Mouse (Mus musculus) embryonic facial prominence, embryonic 10.5 days (tissue): ENCODE measurements around the gene Bcas1. TPM values are rescaled to one million over a fixed set of nuclear protein-coding genes. Genes with fewer than 3 reads are reported as not detected.

Experiments used
- DNase-seq: peaks from one replicate; pipeline ENCODE4 v3.0.0-alpha.2; 2017; ENCODE audit warnings: low spot score
- H3K27ac ChIP-seq: fragments of 300-500 bp; sonication (generic); replicated peaks from 2 replicates; pipeline ENCODE4 v1.5.1; 2016; ENCODE audit warnings: mild to moderate bottlenecking
- H3K27me3 ChIP-seq: fragments of 300-500 bp; sonication (generic); replicated peaks from 2 replicates; pipeline ENCODE4 v1.6.1; 2016; ENCODE audit warnings: low read depth, mild to moderate bottlenecking; ENCODE audit not compliant: poor library complexity, severe bottlenecking
- H3K36me3 ChIP-seq: fragments of 300-500 bp; sonication (generic); replicated peaks from 2 replicates; pipeline ENCODE4 v1.6.1; 2016; ENCODE audit warnings: mild to moderate bottlenecking, moderate library complexity
- H3K4me1 ChIP-seq: fragments of 300-500 bp; sonication (generic); 2 replicates; pipeline ENCODE4 v1.6.1; 2016
- H3K4me3 ChIP-seq: fragments of 300-500 bp; sonication (generic); 2 replicates; pipeline ENCODE4 v1.5.1; 2016; ENCODE audit warnings: mild to moderate bottlenecking, moderate library complexity
- H3K9me3 ChIP-seq: fragments of 300-500 bp; sonication (generic); 2 replicates; pipeline ENCODE4 v1.6.1; 2016; ENCODE audit warnings: mild to moderate bottlenecking
- WGBS: fragments of 180-500 bp; shearing (Covaris S2); methylation state at CpG from one replicate; pipeline ENCODE4 v1.1.7; 2016; 5-methylcytosine and 5-hydroxymethylcytosine counted together
- polyA plus RNA-seq: library from polyadenylated mRNA; unstranded; fragments of >200 nt; fragmentation: Nextera tagmentation; extraction: Ambion mirVana; gene quantifications from 2 replicates; pipeline ENCODE4 v1.2.1, GENCODE M21; 2016

Bcas1 gene
- polyA plus RNA-seq, 1 experiment from 2014 or later = 1.2 TPM

- peak; percentile 69 for DNase-seq
- Histone ChIP-seq H3K9me3 (no peaks in the 10 kb centered on the region), H3K4me1 (peaks cover 46% of the 10 kb centered on the region), H3K36me3 (no peaks in the 10 kb centered on the region), H3K4me3 (peak overlapping the region; percentile 57), H3K27me3 (peaks cover 7% of the 10 kb centered on the region; the same call in 1 of the 2 replicates), H3K27ac (peak overlapping the region; percentile 90)
- 27% methylated on average over 20 of the region's 20 CpGs for WGBS
Observed at GRCm38 (mm10) chr2:170319533-170320463, 107.8 kb downstream of the Bcas1 start.

- Histone ChIP-seq H3K27me3 (peaks cover 6% of the 10 kb centered on the region; the same call in 1 of the 2 replicates), H3K4me3 (peak overlapping the region; percentile 57), H3K27ac (peak overlapping the region; percentile 90), H3K36me3 (no peaks in the 10 kb centered on the region), H3K4me1 (peaks cover 42% of the 10 kb centered on the region), H3K9me3 (no peaks in the 10 kb centered on the region)
- 10% methylated on average over 25 of the region's 25 CpGs for WGBS
- peak; percentile 93 for DNase-seq
Observed at GRCm38 (mm10) chr2:170318713-170319532, 108.7 kb downstream of the Bcas1 start.

GRCm38 (mm10) chr2:170316774-170317173 is 110.9 kb downstream of the Bcas1 start:
- H3K9me3 ChIP-seq = no peaks in the 10 kb centered on the region
- 92% methylated on average over 4 of the region's 4 CpGs for WGBS
- no peak for DNase-seq
- H3K27ac ChIP-seq = no peak overlapping the region
- peaks cover 23% of the 10 kb centered on the region for H3K4me1 ChIP-seq
- H3K36me3 ChIP-seq = no peaks in the 10 kb centered on the region
- no peaks in the 10 kb centered on the region for H3K27me3 ChIP-seq
- no peak overlapping the region for H3K4me3 ChIP-seq

GRCm38 (mm10) chr2:170316344-170316743 is 111.3 kb downstream of the Bcas1 start:
- Histone ChIP-seq H3K36me3 (no peaks in the 10 kb centered on the region), H3K27me3 (no peaks in the 10 kb centered on the region), H3K4me1 (peaks cover 19% of the 10 kb centered on the region), H3K4me3 (no peak overlapping the region), H3K27ac (no peak overlapping the region), H3K9me3 (no peaks in the 10 kb centered on the region)
- DNase-seq = no peak
- 87% methylated on average over 8 of the region's 8 CpGs for WGBS

- no peaks in the 10 kb centered on the region for H3K27me3 ChIP-seq
- 91% methylated on average over 6 of the region's 6 CpGs for WGBS
- H3K27ac ChIP-seq = no peak overlapping the region
- H3K9me3 ChIP-seq = no peaks in the 10 kb centered on the region
- no peak overlapping the region for H3K4me3 ChIP-seq
- H3K4me1 ChIP-seq = peaks cover 27% of the 10 kb centered on the region
- no peak for DNase-seq
- no peaks in the 10 kb centered on the region for H3K36me3 ChIP-seq
Observed at GRCm38 (mm10) chr2:170310988-170311359, 116.7 kb downstream of the Bcas1 start.

- no peak for DNase-seq
- Histone ChIP-seq H3K36me3 (no peaks in the 10 kb centered on the region), H3K27me3 (no peaks in the 10 kb centered on the region), H3K9me3 (no peaks in the 10 kb centered on the region), H3K27ac (no peak overlapping the region; the same call in 1 of the 2 replicates), H3K4me1 (peaks cover 27% of the 10 kb centered on the region), H3K4me3 (no peak overlapping the region)
- WGBS = 84% methylated on average over 13 of the region's 13 CpGs
Observed at GRCm38 (mm10) chr2:170310310-170310987, 117.2 kb downstream of the Bcas1 start.

GRCm38 (mm10) chr2:170308966-170309365 is 118.7 kb downstream of the Bcas1 start:
- DNase-seq = peak; percentile 50
- H3K27me3 ChIP-seq = no peaks in the 10 kb centered on the region
- peaks cover 27% of the 10 kb centered on the region for H3K4me1 ChIP-seq
- 52% methylated on average over 9 of the region's 9 CpGs for WGBS
- H3K4me3 ChIP-seq = no peak overlapping the region
- H3K9me3 ChIP-seq = no peaks in the 10 kb centered on the region
- no peak overlapping the region for H3K27ac ChIP-seq
- no peaks in the 10 kb centered on the region for H3K36me3 ChIP-seq

GRCm38 (mm10) chr2:170308033-170308820 is 119.4 kb downstream of the Bcas1 start:
- H3K36me3 ChIP-seq = no peaks in the 10 kb centered on the region
- no peaks in the 10 kb centered on the region for H3K9me3 ChIP-seq
- H3K4me3 ChIP-seq = no peak overlapping the region
- H3K4me1 ChIP-seq = peaks cover 27% of the 10 kb centered on the region
- peak; percentile 30 for DNase-seq
- no peak overlapping the region for H3K27ac ChIP-seq
- WGBS = 38% methylated on average over 10 of the region's 10 CpGs
- H3K27me3 ChIP-seq = no peaks in the 10 kb centered on the region

- H3K4me1 ChIP-seq = peaks cover 27% of the 10 kb centered on the region
- H3K27ac ChIP-seq = no peak overlapping the region
- no peak for DNase-seq
- no peaks in the 10 kb centered on the region for H3K27me3 ChIP-seq
- no peak overlapping the region for H3K4me3 ChIP-seq
- H3K36me3 ChIP-seq = no peaks in the 10 kb centered on the region
- 60% methylated on average over 7 of the region's 7 CpGs for WGBS
- no peaks in the 10 kb centered on the region; the same call in 1 of the 2 replicates for H3K9me3 ChIP-seq
Observed at GRCm38 (mm10) chr2:170307589-170308021, 120.0 kb downstream of the Bcas1 start.

GRCm38 (mm10) chr2:170306637-170307320 is 120.9 kb downstream of the Bcas1 start:
- 87% methylated on average over 9 of the region's 9 CpGs for WGBS
- Histone ChIP-seq H3K4me3 (no peak overlapping the region), H3K9me3 (no peaks in the 10 kb centered on the region; the same call in 1 of the 2 replicates), H3K36me3 (no peaks in the 10 kb centered on the region), H3K27ac (peak overlapping the region; percentile 44; the same call in 1 of the 2 replicates), H3K27me3 (no peaks in the 10 kb centered on the region), H3K4me1 (peaks cover 27% of the 10 kb centered on the region)
- no peak for DNase-seq

- H3K4me1 ChIP-seq = peaks cover 27% of the 10 kb centered on the region
- no peaks in the 10 kb centered on the region for H3K36me3 ChIP-seq
- H3K27me3 ChIP-seq = no peaks in the 10 kb centered on the region
- WGBS = 82% methylated on average over 12 of the region's 12 CpGs
- no peak overlapping the region for H3K4me3 ChIP-seq
- H3K9me3 ChIP-seq = no peaks in the 10 kb centered on the region; the same call in 1 of the 2 replicates
- DNase-seq = no peak
- no peak overlapping the region for H3K27ac ChIP-seq
Observed at GRCm38 (mm10) chr2:170304766-170305165, 122.9 kb downstream of the Bcas1 start.
